Comparison of ENCODE assay signal across 11 mouse cellular contexts in genomic region chr16:21295956-21296733, GRCm38 (mm10).
DNase-seq lines count a peak whose midpoint lies in the region; ATAC-seq and TF ChIP-seq lines count a peak whose summit lies in the region.
"Had no signal": no experiment of that assay in that cellular context is flagged by ENCODE, and none has a peak within 500 bp of the region (broad histone marks: within the 10 kb centered on the region; RNA-seq: fewer than 3 reads in every experiment).

No protein-coding gene starts in this region.

- H3K9ac ChIP-seq in midbrain, embryonic 12.5 days (replicated peaks): no peak overlapping the region
- no peak overlapping the region for H3K9ac ChIP-seq in midbrain, postnatal 0 days (replicated peaks; ENCODE audit: low read length, poor library complexity, severe bottlenecking)
- H3K9ac ChIP-seq in forebrain, embryonic 16.5 days (replicated peaks; ENCODE audit: low read depth, low read length): no peak overlapping the region
- no peak overlapping the region for H3K9ac ChIP-seq in limb, embryonic 15.5 days
- H3K9ac ChIP-seq: hindbrain, embryonic 14.5 days had no signal

- ATAC-seq in midbrain, embryonic 12.5 days (ENCODE audit: low FRiP score, low read depth): peak; percentile 49; the same call in 1 of the 2 replicates
- no peak for ATAC-seq in midbrain, postnatal 0 days (ENCODE audit: low FRiP score)
- ATAC-seq in forebrain, embryonic 16.5 days: peak; percentile 39
- ATAC-seq in limb, embryonic 15.5 days (ENCODE audit: insufficient number of reproducible peaks, low FRiP score, low TSS enrichment, low read depth): no peak

- TF ChIP-seq CTCF in midbrain, postnatal 0 days (IDR thresholded peaks at IDR 0.05): no peak

- H3K4me1 ChIP-seq in midbrain, embryonic 12.5 days: peaks cover 17% of the 10 kb centered on the region
- peaks cover 4% of the 10 kb centered on the region; the same call in 1 of the 2 replicates for H3K4me1 ChIP-seq in midbrain, postnatal 0 days (ENCODE audit: insufficient read depth, low read length)
- H3K4me1 ChIP-seq in forebrain, embryonic 16.5 days (replicated peaks; ENCODE audit: control insufficient read depth, insufficient read depth, low read length): peaks cover 22% of the 10 kb centered on the region
- H3K4me1 ChIP-seq in limb, embryonic 15.5 days: peaks cover 54% of the 10 kb centered on the region

- no peak overlapping the region for H3K4me3 ChIP-seq in midbrain, embryonic 12.5 days
- H3K4me3 ChIP-seq in midbrain, postnatal 0 days (ENCODE audit: low read depth, low read length): no peak overlapping the region
- no peak overlapping the region for H3K4me3 ChIP-seq in forebrain, embryonic 16.5 days (replicated peaks; ENCODE audit: low read length)
- no peak overlapping the region for H3K4me3 ChIP-seq in limb, embryonic 15.5 days

- peak; percentile 15 for DNase-seq in gastrocnemius, adult 18-20 months (ENCODE audit: low spot score)
- no peak for DNase-seq in gastrocnemius, postnatal 25 days
- no peak for DNase-seq in midbrain, postnatal 0 days (ENCODE audit: low spot score)
- no peak for DNase-seq in frontal cortex, postnatal 36 days (ENCODE audit: low spot score in 2 of 2)
- DNase-seq in layer of hippocampus, adult 9-11 months: no peak
- DNase-seq: cerebellum, adult 2 months had no signal

- H3K27ac ChIP-seq in midbrain, embryonic 12.5 days (replicated peaks): no peak overlapping the region
- no peak overlapping the region for H3K27ac ChIP-seq in midbrain, postnatal 0 days (ENCODE audit: low read depth, low read length)
- no peak overlapping the region for H3K27ac ChIP-seq in forebrain, embryonic 16.5 days (ENCODE audit: low read length)
- peak overlapping the region; percentile 72 for H3K27ac ChIP-seq in limb, embryonic 15.5 days
- H3K27ac ChIP-seq: hindbrain, embryonic 14.5 days; macrophage had no signal

- WGBS in midbrain, embryonic 12.5 days: 80% methylated on average over 13 of the region's 13 CpGs
- 66% methylated on average over 13 of the region's 13 CpGs for WGBS in midbrain, postnatal 0 days
- WGBS in forebrain, embryonic 16.5 days: 63% methylated on average over 13 of the region's 13 CpGs
- 53% methylated on average over 13 of the region's 13 CpGs for WGBS in limb, embryonic 15.5 days

- H3K4me2 ChIP-seq in midbrain, embryonic 12.5 days (replicated peaks): no peak overlapping the region
- H3K4me2 ChIP-seq in midbrain, postnatal 0 days (ENCODE audit: low read depth, low read length, poor library complexity, severe bottlenecking): no peak overlapping the region
- no peak overlapping the region for H3K4me2 ChIP-seq in forebrain, embryonic 16.5 days (ENCODE audit: low read length)
- no peak overlapping the region for H3K4me2 ChIP-seq in limb, embryonic 15.5 days
- H3K4me2 ChIP-seq: hindbrain, embryonic 14.5 days had no signal

- peaks cover 13% of the 10 kb centered on the region; the same call in 1 of the 2 replicates for H3K27me3 ChIP-seq in midbrain, embryonic 12.5 days
- no peaks in the 10 kb centered on the region for H3K27me3 ChIP-seq in midbrain, postnatal 0 days (ENCODE audit: insufficient read depth, low read length)
- H3K27me3 ChIP-seq in forebrain, embryonic 16.5 days (replicated peaks; ENCODE audit: control insufficient read depth, insufficient read depth, low read length): no peaks in the 10 kb centered on the region
- no peaks in the 10 kb centered on the region for H3K27me3 ChIP-seq in limb, embryonic 15.5 days

- H3K36me3 ChIP-seq in midbrain, embryonic 12.5 days: no peaks in the 10 kb centered on the region
- no peaks in the 10 kb centered on the region for H3K36me3 ChIP-seq in midbrain, postnatal 0 days (ENCODE audit: insufficient read depth, low read length)
- no peaks in the 10 kb centered on the region for H3K36me3 ChIP-seq in forebrain, embryonic 16.5 days (ENCODE audit: control insufficient read depth, insufficient read depth)
- H3K36me3 ChIP-seq in limb, embryonic 15.5 days: no peaks in the 10 kb centered on the region

- no peaks in the 10 kb centered on the region for H3K9me3 ChIP-seq in midbrain, embryonic 12.5 days
- no peaks in the 10 kb centered on the region for H3K9me3 ChIP-seq in midbrain, postnatal 0 days (ENCODE audit: low read length)
- no peaks in the 10 kb centered on the region for H3K9me3 ChIP-seq in forebrain, embryonic 16.5 days (ENCODE audit: control insufficient read depth, low read length)
- no peaks in the 10 kb centered on the region for H3K9me3 ChIP-seq in limb, embryonic 15.5 days

Comparison
In these comparisons a context has a peak if more than half of its experiments do, and no peak if none do; other contexts are left out.
1. ATAC-seq: peak in midbrain, embryonic 12.5 days (single experiment) and forebrain, embryonic 16.5 days (single experiment); none in midbrain, postnatal 0 days (single experiment) and limb, embryonic 15.5 days (single experiment).